20 mouse cellular contexts compared by ENCODE assay signal in the genomic region with DNA sequence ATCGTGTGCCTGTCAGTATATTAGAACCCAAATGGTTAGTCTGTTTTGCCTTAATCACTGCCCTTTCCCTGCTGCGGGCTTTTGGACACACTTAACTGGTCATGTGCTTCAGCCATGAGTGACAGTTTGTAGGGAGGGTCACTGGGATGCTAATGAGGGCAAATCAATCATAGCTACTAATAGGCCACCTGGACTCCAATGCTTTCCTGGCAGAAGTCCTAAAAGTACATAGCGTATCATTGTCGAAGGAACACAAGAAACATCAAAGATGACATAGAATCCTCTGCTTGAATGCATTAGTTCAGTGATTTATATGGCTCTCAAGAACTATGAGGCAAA.
A peak's percentile ranks its signal among the peaks of the same experiment; 100 is the strongest.
DNase-seq lines count a peak whose midpoint lies in the region; ATAC-seq and TF ChIP-seq lines count a peak whose summit lies in the region.
"Had no signal": no experiment of that assay in that cellular context is flagged by ENCODE, and none has a peak within 500 bp of the region (broad histone marks: within the 10 kb centered on the region; RNA-seq: fewer than 3 reads in every experiment).

No protein-coding gene starts in this region.

- H3K36me3 ChIP-seq in forebrain, embryonic 14.5 days (ENCODE audit: control insufficient read depth, insufficient read depth, low read length): no peaks in the 10 kb centered on the region
- no peaks in the 10 kb centered on the region for H3K36me3 ChIP-seq in forebrain, embryonic 15.5 days
- no peaks in the 10 kb centered on the region for H3K36me3 ChIP-seq in midbrain, embryonic 14.5 days (ENCODE audit: control insufficient read depth, insufficient read depth, low read length)
- no peaks in the 10 kb centered on the region for H3K36me3 ChIP-seq in midbrain, embryonic 15.5 days (replicated peaks)
- H3K36me3 ChIP-seq in hindbrain, postnatal 0 days (ENCODE audit: insufficient read depth, low read length): no peaks in the 10 kb centered on the region
- H3K36me3 ChIP-seq: embryonic facial prominence, embryonic 13.5 days; lung, embryonic 15.5 days; neural tube, embryonic 15.5 days; stomach, embryonic 15.5 days had no signal

- no peaks in the 10 kb centered on the region for H3K9me3 ChIP-seq in forebrain, embryonic 14.5 days (replicated peaks; ENCODE audit: control insufficient read depth, low read length)
- H3K9me3 ChIP-seq in forebrain, embryonic 15.5 days: no peaks in the 10 kb centered on the region
- no peaks in the 10 kb centered on the region for H3K9me3 ChIP-seq in midbrain, embryonic 14.5 days (ENCODE audit: control insufficient read depth, low read length)
- H3K9me3 ChIP-seq in midbrain, embryonic 15.5 days: no peaks in the 10 kb centered on the region
- no peaks in the 10 kb centered on the region for H3K9me3 ChIP-seq in hindbrain, postnatal 0 days (ENCODE audit: low read length)
- H3K9me3 ChIP-seq: embryonic facial prominence, embryonic 13.5 days; lung, embryonic 15.5 days; neural tube, embryonic 15.5 days; stomach, embryonic 15.5 days had no signal

- no peak overlapping the region for H3K27ac ChIP-seq in forebrain, embryonic 14.5 days (ENCODE audit: low read depth, low read length)
- no peak overlapping the region for H3K27ac ChIP-seq in forebrain, embryonic 15.5 days (replicated peaks)
- no peak overlapping the region for H3K27ac ChIP-seq in midbrain, embryonic 14.5 days (replicated peaks; ENCODE audit: low read depth, low read length)
- no peak overlapping the region for H3K27ac ChIP-seq in midbrain, embryonic 15.5 days
- H3K27ac ChIP-seq in hindbrain, postnatal 0 days: no peak overlapping the region
- H3K27ac ChIP-seq: embryonic facial prominence, embryonic 13.5 days; gastrocnemius, adult 2 months; liver, embryonic 14.5 days; lung, embryonic 15.5 days; neural tube, embryonic 15.5 days; stomach, embryonic 15.5 days had no signal

- no peak overlapping the region for H3K9ac ChIP-seq in forebrain, embryonic 14.5 days (ENCODE audit: low read length)
- H3K9ac ChIP-seq in forebrain, embryonic 15.5 days (replicated peaks): no peak overlapping the region
- H3K9ac ChIP-seq in midbrain, embryonic 14.5 days (replicated peaks; ENCODE audit: low read length): no peak overlapping the region
- no peak overlapping the region for H3K9ac ChIP-seq in midbrain, embryonic 15.5 days
- no peak overlapping the region for H3K9ac ChIP-seq in hindbrain, postnatal 0 days (replicated peaks; ENCODE audit: low read length)
- H3K9ac ChIP-seq: embryonic facial prominence, embryonic 13.5 days; liver, embryonic 14.5 days; lung, embryonic 15.5 days; neural tube, embryonic 15.5 days; stomach, embryonic 15.5 days had no signal

- no peak for TF ChIP-seq CTCF in hindbrain, postnatal 0 days (IDR thresholded peaks at IDR 0.05; ENCODE audit: low read depth)

- no peaks in the 10 kb centered on the region for H3K27me3 ChIP-seq in forebrain, embryonic 14.5 days (replicated peaks; ENCODE audit: control insufficient read depth, insufficient read depth, low read length)
- no peaks in the 10 kb centered on the region for H3K27me3 ChIP-seq in forebrain, embryonic 15.5 days
- no peaks in the 10 kb centered on the region for H3K27me3 ChIP-seq in midbrain, embryonic 14.5 days (ENCODE audit: control insufficient read depth, insufficient read depth, low read length)
- no peaks in the 10 kb centered on the region for H3K27me3 ChIP-seq in midbrain, embryonic 15.5 days (replicated peaks)
- no peaks in the 10 kb centered on the region for H3K27me3 ChIP-seq in hindbrain, postnatal 0 days (ENCODE audit: insufficient read depth, low read length)
- H3K27me3 ChIP-seq: embryonic facial prominence, embryonic 13.5 days; lung, embryonic 15.5 days; neural tube, embryonic 15.5 days; stomach, embryonic 15.5 days had no signal

- peak; percentile 44; the same call in 1 of the 2 replicates for ATAC-seq in forebrain, embryonic 14.5 days
- no peak for ATAC-seq in forebrain, embryonic 15.5 days (replicated peaks)
- ATAC-seq in midbrain, embryonic 14.5 days (ENCODE audit: low FRiP score, low TSS enrichment): no peak
- no peak for ATAC-seq in midbrain, embryonic 15.5 days (replicated peaks)
- ATAC-seq in hindbrain, postnatal 0 days: peak; percentile 59; the same call in 1 of the 2 replicates

- no peaks in the 10 kb centered on the region for H3K4me1 ChIP-seq in forebrain, embryonic 14.5 days (ENCODE audit: control insufficient read depth, insufficient read depth, low read length)
- H3K4me1 ChIP-seq in forebrain, embryonic 15.5 days: peaks cover 5% of the 10 kb centered on the region
- no peaks in the 10 kb centered on the region for H3K4me1 ChIP-seq in midbrain, embryonic 14.5 days (ENCODE audit: control insufficient read depth, insufficient read depth, low read length)
- no peaks in the 10 kb centered on the region for H3K4me1 ChIP-seq in midbrain, embryonic 15.5 days
- H3K4me1 ChIP-seq in hindbrain, postnatal 0 days (ENCODE audit: insufficient read depth, low read length): no peaks in the 10 kb centered on the region
- H3K4me1 ChIP-seq: embryonic facial prominence, embryonic 13.5 days; lung, embryonic 15.5 days; neural tube, embryonic 15.5 days; stomach, embryonic 15.5 days had no signal

- peak; percentile 16 for DNase-seq in forebrain, embryonic 14.5 days (ENCODE audit: low spot score)
- DNase-seq in midbrain, embryonic 14.5 days: peak; percentile 8
- DNase-seq in embryo, embryonic 11 days: peak; percentile 3
- peak; percentile 60 for DNase-seq in hindbrain, postnatal 0 days (ENCODE audit: low spot score)
- DNase-seq in thymus, adult 18-20 months: no peak
- DNase-seq: cerebellum, postnatal 36 days; gastrocnemius, adult 2 months; heart, postnatal 10 days; kidney, adult 2 months; lung, postnatal 4 days; thymus, adult 2 months had no signal

- H3K4me3 ChIP-seq in forebrain, embryonic 14.5 days (ENCODE audit: low read depth, low read length): no peak overlapping the region
- H3K4me3 ChIP-seq in forebrain, embryonic 15.5 days: no peak overlapping the region
- H3K4me3 ChIP-seq in midbrain, embryonic 14.5 days (replicated peaks; ENCODE audit: low read depth, low read length): no peak overlapping the region
- H3K4me3 ChIP-seq in midbrain, embryonic 15.5 days: no peak overlapping the region
- no peak overlapping the region for H3K4me3 ChIP-seq in hindbrain, postnatal 0 days (ENCODE audit: low read length)
- H3K4me3 ChIP-seq: embryonic facial prominence, embryonic 13.5 days; gastrocnemius, adult 2 months; lung, embryonic 15.5 days; neural tube, embryonic 15.5 days; stomach, embryonic 15.5 days had no signal

- no peak overlapping the region for H3K4me2 ChIP-seq in forebrain, embryonic 14.5 days (ENCODE audit: low read length)
- H3K4me2 ChIP-seq in forebrain, embryonic 15.5 days (replicated peaks): no peak overlapping the region
- no peak overlapping the region for H3K4me2 ChIP-seq in midbrain, embryonic 14.5 days (ENCODE audit: low read length)
- H3K4me2 ChIP-seq in midbrain, embryonic 15.5 days: no peak overlapping the region
- no peak overlapping the region for H3K4me2 ChIP-seq in hindbrain, postnatal 0 days (ENCODE audit: low read depth, low read length)
- H3K4me2 ChIP-seq: embryonic facial prominence, embryonic 13.5 days; heart, embryonic 11.5 days; lung, embryonic 15.5 days; midbrain, embryonic 11.5 days; neural tube, embryonic 15.5 days; stomach, embryonic 15.5 days had no signal

- WGBS in forebrain, embryonic 14.5 days: 53% methylated on average over 4 of the region's 4 CpGs
- WGBS in forebrain, embryonic 15.5 days: 51% methylated on average over 4 of the region's 4 CpGs
- 60% methylated on average over 4 of the region's 4 CpGs for WGBS in midbrain, embryonic 14.5 days
- 60% methylated on average over 4 of the region's 4 CpGs for WGBS in midbrain, embryonic 15.5 days
- 44% methylated on average over 4 of the region's 4 CpGs for WGBS in hindbrain, postnatal 0 days

Comparison
In these comparisons a context has a peak if more than half of its experiments do, and no peak if none do; other contexts are left out.
1. ATAC-seq: peak in forebrain, embryonic 14.5 days (single experiment) and hindbrain, postnatal 0 days (single experiment); none in forebrain, embryonic 15.5 days (single experiment), midbrain, embryonic 14.5 days (single experiment) and midbrain, embryonic 15.5 days (single experiment).
2. DNase-seq: peak in forebrain, embryonic 14.5 days (single experiment), midbrain, embryonic 14.5 days (single experiment), embryo, embryonic 11 days (single experiment) and hindbrain, postnatal 0 days (single experiment); none in thymus, adult 18-20 months (0 of 2).